16 mouse cellular contexts compared by ENCODE assay signal in the genomic region with DNA sequence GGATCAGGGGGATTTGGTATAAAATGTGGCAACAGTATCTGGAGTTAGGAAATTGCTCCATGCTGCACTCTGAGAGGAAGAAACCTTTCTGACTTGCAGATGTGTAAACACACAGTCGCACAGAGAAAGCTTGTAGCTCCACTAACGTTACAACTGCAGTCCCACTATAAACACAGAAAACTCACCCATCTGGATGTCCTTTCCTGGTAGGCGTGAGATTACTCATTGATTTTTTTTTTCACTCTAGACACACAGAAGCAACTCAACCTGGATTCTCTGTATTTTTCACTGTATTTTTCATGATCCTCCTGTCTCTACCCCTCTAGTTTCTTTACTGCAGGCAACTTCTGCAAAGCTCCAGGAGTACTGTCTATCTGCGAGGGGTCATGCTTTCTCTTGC.
"Had no signal": no experiment of that assay in that cellular context is flagged by ENCODE, and none has a peak within 500 bp of the region (broad histone marks: within the 10 kb centered on the region; RNA-seq: fewer than 3 reads in every experiment).

No protein-coding gene starts in this region.

- ATAC-seq: hindbrain, embryonic 16.5 days; inflammation-experienced regulatory T-cells, adult 6 months; intestine, embryonic 15.5 days; intestine, postnatal 0 days had no signal

- DNase-seq: gastrocnemius, adult 2 months; gastrocnemius, postnatal 10 days; gastrocnemius, postnatal 25 days; heart, adult 18-20 months; heart, postnatal 10 days; heart, postnatal 4 days; kidney, adult 18-20 months; kidney, adult 8-10 months; kidney, postnatal 10 days; kidney, postnatal 25 days; kidney, postnatal 4 days; liver had no signal
